Mouse (Mus musculus) Patski (cell line): ENCODE data around the gene Raet1d. TPM values are rescaled to one million over a fixed set of nuclear protein-coding genes. Genes with fewer than 3 reads are reported as not detected.
A peak's percentile ranks its signal among the peaks of the same experiment; 100 is the strongest.
"Not testable (repeated sequence)": the region's sequence is repeated elsewhere in the genome, so short reads cannot be mapped to it uniquely, and the experiment has no call there.

ENCODE experiments used
- ATAC-seq: fragments of 100-300 bp; one replicate; pipeline ENCODE4 v1.8.0; 2021
- CTCF ChIA-PET: fragments of 350-600 bp; sonication (Branson Sonifier 250); formaldehyde crosslinking; loops from one replicate; lab custom pipeline; 2022; ENCODE audit warnings: inconsistent platforms; lab: Charles Lee
- POLR2A ChIA-PET: fragments of 350-600 bp; sonication (Branson Sonifier 250); formaldehyde crosslinking; loops from one replicate; lab custom pipeline; 2022; ENCODE audit warnings: antibody characterized with exemption, inconsistent platforms; lab: Charles Lee
- DNase-seq: peaks from one replicate; pipeline ENCODE4 v3.0.0-alpha.2; 2011; ENCODE audit warnings: low read depth, low spot score
- H3K27me3 ChIP-seq: fragments of 371-371 bp; one replicate; pipeline ENCODE4 v1.5.1; 2021
- in situ Hi-C: fragments of 300-500 bp; cut with MboI; formaldehyde crosslinking; loops from 3 replicates; pipeline ENCODE4 v1.11.1; 2018; ENCODE audit warnings: low pct_unique_long_range_greater_than_20kb, mixed read lengths
- polyA plus RNA-seq: library from polyadenylated mRNA; unstranded; gene quantifications from one replicate; pipeline ENCODE4 v1.2.3, GENCODE M21; 2021

Gene Raet1d
- polyA plus RNA-seq, 1 experiment from 2014 or later, result 1.2 TPM

- in situ Hi-C loops, ATAC-seq, DNase-seq, CTCF ChIA-PET, POLR2A ChIA-PET, H3K27me3 ChIP-seq: not testable (repeated sequence)
These were observed 36.3 kb downstream of the Raet1d start for GRCm38 (mm10) chr10:22396680-22397079.

DNA sequence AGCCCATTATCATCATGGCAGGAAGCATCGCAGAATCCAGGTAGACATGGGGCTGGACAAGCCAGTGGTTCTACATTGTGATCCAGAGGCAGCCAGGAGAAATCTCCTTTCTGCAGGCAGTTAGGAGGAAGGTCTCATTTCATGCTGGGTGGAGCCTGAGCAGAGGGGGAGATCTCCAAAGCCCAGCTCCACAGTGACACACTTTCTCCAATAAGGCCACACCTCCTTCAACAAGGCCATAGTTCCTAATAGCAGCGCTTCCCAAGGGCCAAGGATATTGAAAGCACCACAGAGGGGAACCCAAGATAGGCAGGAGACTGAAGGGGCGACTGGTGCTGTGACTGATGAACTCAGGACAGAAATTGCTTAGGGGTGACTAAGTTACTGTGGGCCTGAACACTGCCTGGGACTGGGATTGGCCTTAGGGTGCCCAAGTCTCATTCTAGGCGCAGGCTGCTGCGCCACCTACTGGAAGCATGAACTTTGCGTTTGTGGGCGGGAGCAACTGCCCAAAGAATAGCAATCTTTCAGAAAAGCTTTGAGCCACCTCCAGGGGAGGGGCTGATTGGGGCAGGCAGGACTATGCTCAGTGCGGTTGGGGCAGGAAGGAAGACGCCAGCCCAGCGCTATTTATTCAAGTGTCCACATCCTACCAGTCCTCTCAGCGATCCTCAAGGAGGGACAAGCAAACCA is 42.0 kb downstream of the Raet1d start:
- POLR2A ChIA-PET, H3K27me3 ChIP-seq, CTCF ChIA-PET, in situ Hi-C loops, ATAC-seq, DNase-seq: not testable (repeated sequence)

- H3K27me3 ChIP-seq, DNase-seq, POLR2A ChIA-PET: not testable (repeated sequence)
These were observed 53.5 kb downstream of the Raet1d start for GRCm38 (mm10) chr10:22413702-22414494.

More at GRCm38 (mm10) chr10:22413702-22414494, 53.5 kb downstream of the Raet1d start:
- CTCF ChIA-PET, in situ Hi-C loops: not testable (repeated sequence)
- ATAC-seq, result peak; percentile 17

Other genes starting within 250 kb of the Raet1d start
- 9.3 TPM for gene E030030I06Rik, start 211.3 kb upstream of the Raet1d start, polyA plus RNA-seq
- gene Raet1e, start 202.0 kb upstream of the Raet1d start, polyA plus RNA-seq, result 2.1 TPM
- 9.9 TPM for gene H60b, start 202.0 kb upstream of the Raet1d start, polyA plus RNA-seq